Mouse (Mus musculus) E14TG2a.4 (cell line): Measurements from ENCODE around the gene Med20.
"Not testable (repeated sequence)": the region's sequence is repeated elsewhere in the genome, so short reads cannot be mapped to it uniquely, and the experiment has no call there.

ENCODE experiments used
- CTCF ChIP-seq: conservative IDR thresholded peaks from 2 replicates; pipeline ENCODE4 v1.5.1; 2014; ENCODE audit warnings: low read length
- NANOG ChIP-seq: IDR thresholded peaks from 2 replicates; pipeline ENCODE4 v1.6.1; 2014; ENCODE audit warnings: borderline replicate concordance, low read length, mixed read lengths

DNA sequence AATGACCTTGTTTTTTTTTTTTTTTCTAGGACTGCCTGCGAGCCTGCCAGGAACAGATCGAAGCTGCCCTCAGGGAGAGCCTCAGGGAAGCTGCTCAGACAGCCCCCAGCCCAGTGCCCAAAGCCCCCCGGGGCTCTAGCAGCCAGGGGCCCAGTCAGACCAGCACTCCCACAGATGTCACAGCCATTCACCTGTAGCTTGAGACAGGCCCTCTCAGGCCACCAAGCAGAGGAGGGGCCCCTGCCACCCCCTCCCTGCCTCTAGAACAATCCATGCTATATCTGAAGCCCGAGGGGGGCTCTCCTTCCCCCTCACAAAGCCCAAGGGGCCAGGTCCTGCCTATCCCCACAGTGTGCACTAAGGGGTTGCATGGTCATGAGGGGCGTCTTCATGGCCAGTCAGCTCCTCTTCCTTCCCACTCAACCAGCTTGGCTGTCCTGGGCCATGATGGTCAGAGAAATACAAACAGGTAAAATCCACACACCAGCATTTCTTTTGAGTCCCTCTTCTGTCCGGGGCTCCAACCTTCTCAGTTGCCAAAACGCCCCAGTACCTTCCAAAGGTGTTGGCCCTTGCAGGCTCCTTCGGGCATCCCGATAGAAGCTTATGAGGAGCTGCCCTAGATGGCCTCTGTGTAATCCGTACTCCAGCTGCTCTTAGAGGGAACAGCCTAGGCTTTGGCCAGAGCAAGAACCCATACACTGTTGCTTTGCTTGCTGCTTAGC lies 12.6 kb upstream of the Med20 start:
- not testable (repeated sequence) for TF ChIP-seq CTCF, NANOG
